Mouse (Mus musculus): ENCODE results near the gene Dvl3. TPM values are rescaled to one million over a fixed set of nuclear protein-coding genes. Genes with fewer than 3 reads are reported as not detected.
A peak's percentile ranks its signal among the peaks of the same experiment; 100 is the strongest.

Gene Dvl3
- polyA plus RNA-seq, 1 experiment = 42.7 TPM

- H3K4me1 ChIP-seq (replicated peaks; ENCODE audit: control insufficient read depth, insufficient read depth, low read length) = no peaks in the 10 kb centered on the region
- 95% methylated on average over 7 of the region's 7 CpGs for WGBS
Observed at GRCm38 (mm10) chr16:20511277-20511847, 5.4 kb upstream of the Dvl3 start.

GRCm38 (mm10) chr16:20516032-20516431 lies 750 bp upstream of the Dvl3 start:
- Histone ChIP-seq H3K4me3 (ENCODE audit: control insufficient read depth, insufficient read depth, low read length) (no peak overlapping the region), H3K4me1 (replicated peaks; ENCODE audit: control insufficient read depth, insufficient read depth, low read length) (peaks cover 10% of the 10 kb centered on the region), H3K27ac (ENCODE audit: control insufficient read depth, insufficient read depth, low read length) (no peak overlapping the region), H3K36me3 (ENCODE audit: control insufficient read depth, insufficient read depth, low read length) (peaks cover 6% of the 10 kb centered on the region; the same call in 1 of the 2 replicates), H3K27me3 (ENCODE audit: control insufficient read depth, insufficient read depth, low read length) (no peaks in the 10 kb centered on the region)
- DNase-seq = no peak
- TF ChIP-seq POLR2A (IDR thresholded peaks at IDR 0.05; ENCODE audit: control insufficient read depth, extremely low read depth, insufficient read depth, low read length, poor library complexity) = no peak
- no peak for TF ChIP-seq CTCF (IDR thresholded peaks at IDR 0.05; ENCODE audit: borderline replicate concordance, control insufficient read depth, extremely low read depth, insufficient read depth, low read length, poor library complexity)

More at GRCm38 (mm10) chr16:20511277-20511847, 5.4 kb upstream of the Dvl3 start:
- Histone ChIP-seq H3K27me3 (ENCODE audit: control insufficient read depth, insufficient read depth, low read length) (no peaks in the 10 kb centered on the region), H3K36me3 (ENCODE audit: control insufficient read depth, insufficient read depth, low read length) (peaks cover 51% of the 10 kb centered on the region), H3K27ac (ENCODE audit: control insufficient read depth, insufficient read depth, low read length) (no peak overlapping the region), H3K4me3 (ENCODE audit: control insufficient read depth, insufficient read depth, low read length) (no peak overlapping the region)
- no peak for DNase-seq
- TF ChIP-seq POLR2A (IDR thresholded peaks at IDR 0.05; ENCODE audit: control insufficient read depth, extremely low read depth, insufficient read depth, low read length, poor library complexity) = no peak
- TF ChIP-seq CTCF (IDR thresholded peaks at IDR 0.05; ENCODE audit: borderline replicate concordance, control insufficient read depth, extremely low read depth, insufficient read depth, low read length, poor library complexity) = no peak

- peak overlapping the region; percentile 97 for H3K4me3 ChIP-seq (ENCODE audit: control insufficient read depth, insufficient read depth, low read length)
- H3K27ac ChIP-seq (ENCODE audit: control insufficient read depth, insufficient read depth, low read length) = peak overlapping the region; percentile 11; the same call in 1 of the 2 replicates
- H3K27me3 ChIP-seq (ENCODE audit: control insufficient read depth, insufficient read depth, low read length) = no peaks in the 10 kb centered on the region
- 1% methylated on average over 26 of the region's 26 CpGs for WGBS
- no peaks in the 10 kb centered on the region for H3K36me3 ChIP-seq (ENCODE audit: control insufficient read depth, insufficient read depth, low read length)
- TF ChIP-seq CTCF (IDR thresholded peaks at IDR 0.05; ENCODE audit: borderline replicate concordance, control insufficient read depth, extremely low read depth, insufficient read depth, low read length, poor library complexity) (no peak), POLR2A (IDR thresholded peaks at IDR 0.05; ENCODE audit: control insufficient read depth, extremely low read depth, insufficient read depth, low read length, poor library complexity) (no peak; the same call in 1 of the 2 replicates)
- peaks cover 10% of the 10 kb centered on the region for H3K4me1 ChIP-seq (replicated peaks; ENCODE audit: control insufficient read depth, insufficient read depth, low read length)
- peak; percentile 47 for DNase-seq
Observed at GRCm38 (mm10) chr16:20517216-20517615, 434 bp downstream of the Dvl3 start.

- no peaks in the 10 kb centered on the region for H3K27me3 ChIP-seq (ENCODE audit: control insufficient read depth, insufficient read depth, low read length)
- TF ChIP-seq POLR2A (IDR thresholded peaks at IDR 0.05; ENCODE audit: control insufficient read depth, extremely low read depth, insufficient read depth, low read length, poor library complexity) = no peak
- TF ChIP-seq CTCF (IDR thresholded peaks at IDR 0.05; ENCODE audit: borderline replicate concordance, control insufficient read depth, extremely low read depth, insufficient read depth, low read length, poor library complexity) = no peak
- H3K4me1 ChIP-seq (replicated peaks; ENCODE audit: control insufficient read depth, insufficient read depth, low read length) = peaks cover 10% of the 10 kb centered on the region
- 22% methylated on average over 6 of the region's 6 CpGs for WGBS
- H3K27ac ChIP-seq (ENCODE audit: control insufficient read depth, insufficient read depth, low read length) = no peak overlapping the region
- no peaks in the 10 kb centered on the region for H3K36me3 ChIP-seq (ENCODE audit: control insufficient read depth, insufficient read depth, low read length)
- peak overlapping the region; percentile 97 for H3K4me3 ChIP-seq (ENCODE audit: control insufficient read depth, insufficient read depth, low read length)
- DNase-seq = peak; percentile 14
Observed at GRCm38 (mm10) chr16:20517701-20518374, 1.1 kb downstream of the Dvl3 start.

GRCm38 (mm10) chr16:20523886-20524285 lies 7.1 kb downstream of the Dvl3 start:
- WGBS = 97% methylated on average over 10 of the region's 10 CpGs
- Histone ChIP-seq H3K27me3 (ENCODE audit: control insufficient read depth, insufficient read depth, low read length) (no peaks in the 10 kb centered on the region), H3K27ac (ENCODE audit: control insufficient read depth, insufficient read depth, low read length) (no peak overlapping the region), H3K36me3 (ENCODE audit: control insufficient read depth, insufficient read depth, low read length) (peaks cover 25% of the 10 kb centered on the region), H3K4me1 (replicated peaks; ENCODE audit: control insufficient read depth, insufficient read depth, low read length) (no peaks in the 10 kb centered on the region), H3K4me3 (ENCODE audit: control insufficient read depth, insufficient read depth, low read length) (no peak overlapping the region)
- no peak for TF ChIP-seq POLR2A (IDR thresholded peaks at IDR 0.05; ENCODE audit: control insufficient read depth, extremely low read depth, insufficient read depth, low read length, poor library complexity)
- TF ChIP-seq CTCF (IDR thresholded peaks at IDR 0.05; ENCODE audit: borderline replicate concordance, control insufficient read depth, extremely low read depth, insufficient read depth, low read length, poor library complexity) = no peak
- no peak for DNase-seq

- no peaks in the 10 kb centered on the region for H3K27me3 ChIP-seq (ENCODE audit: control insufficient read depth, insufficient read depth, low read length)
- TF ChIP-seq CTCF (IDR thresholded peaks at IDR 0.05; ENCODE audit: borderline replicate concordance, control insufficient read depth, extremely low read depth, insufficient read depth, low read length, poor library complexity) = no peak
- TF ChIP-seq POLR2A (IDR thresholded peaks at IDR 0.05; ENCODE audit: control insufficient read depth, extremely low read depth, insufficient read depth, low read length, poor library complexity) = no peak
- H3K4me3 ChIP-seq (ENCODE audit: control insufficient read depth, insufficient read depth, low read length) = no peak overlapping the region
- no peak overlapping the region for H3K27ac ChIP-seq (ENCODE audit: control insufficient read depth, insufficient read depth, low read length)
- DNase-seq = no peak
- 94% methylated on average over 5 of the region's 5 CpGs for WGBS
- peaks cover 32% of the 10 kb centered on the region for H3K36me3 ChIP-seq (ENCODE audit: control insufficient read depth, insufficient read depth, low read length)
- H3K4me1 ChIP-seq (replicated peaks; ENCODE audit: control insufficient read depth, insufficient read depth, low read length) = no peaks in the 10 kb centered on the region
Observed at GRCm38 (mm10) chr16:20528779-20529178, 12.0 kb downstream of the Dvl3 start.

Measured in thymus, adult 2 months (tissue).